ENCODE assay signal across 20 mouse cellular contexts in genomic region chr13:103396099-103396498, GRCm38 (mm10).
"Had no signal": no experiment of that assay in that cellular context is flagged by ENCODE, and none has a peak within 500 bp of the region (broad histone marks: within the 10 kb centered on the region; RNA-seq: fewer than 3 reads in every experiment).

No protein-coding gene starts in this region.

- H3K27ac ChIP-seq: kidney, postnatal 0 days; layer of hippocampus, adult 2 months; limb, embryonic 10.5 days; limb, embryonic 13.5 days; liver, embryonic 13.5 days; macrophage; midbrain, embryonic 12.5 days; midbrain, embryonic 15.5 days; neural tube, embryonic 12.5 days; neural tube, embryonic 15.5 days; stomach, embryonic 15.5 days had no signal

- H3K4me2 ChIP-seq: limb, embryonic 13.5 days; liver, embryonic 13.5 days; lung, embryonic 14.5 days; midbrain, embryonic 12.5 days; midbrain, embryonic 15.5 days; neural tube, embryonic 12.5 days; neural tube, embryonic 15.5 days; stomach, embryonic 15.5 days had no signal

- H3K27me3 ChIP-seq: limb, embryonic 13.5 days; liver, embryonic 13.5 days; midbrain, embryonic 12.5 days; midbrain, embryonic 15.5 days; neural tube, embryonic 12.5 days; neural tube, embryonic 15.5 days; stomach, embryonic 15.5 days had no signal

- H3K4me3 ChIP-seq: layer of hippocampus, adult 2 months; limb, embryonic 10.5 days; limb, embryonic 13.5 days; liver, embryonic 13.5 days; midbrain, embryonic 12.5 days; midbrain, embryonic 15.5 days; neural tube, embryonic 12.5 days; neural tube, embryonic 15.5 days; stomach, embryonic 15.5 days had no signal

- DNase-seq: kidney, postnatal 25 days; layer of hippocampus, adult 9-11 months; liver; liver, embryonic 13.5 days; lung, embryonic 14.5 days; right cerebral cortex, adult 18-20 months; right cerebral cortex, postnatal 14 days; right cerebral cortex, postnatal 4 days; thymus, postnatal 25 days had no signal

- ATAC-seq: intestine, postnatal 0 days; midbrain, embryonic 15.5 days had no signal

- H3K9ac ChIP-seq: limb, embryonic 13.5 days; liver, embryonic 13.5 days; lung, embryonic 14.5 days; midbrain, embryonic 12.5 days; midbrain, embryonic 15.5 days; neural tube, embryonic 12.5 days; neural tube, embryonic 15.5 days; stomach, embryonic 15.5 days had no signal

- H3K36me3 ChIP-seq: limb, embryonic 10.5 days; limb, embryonic 13.5 days; liver, embryonic 13.5 days; midbrain, embryonic 12.5 days; midbrain, embryonic 15.5 days; neural tube, embryonic 12.5 days; neural tube, embryonic 15.5 days; stomach, embryonic 15.5 days had no signal

- H3K9me3 ChIP-seq: limb, embryonic 10.5 days; limb, embryonic 13.5 days; liver, embryonic 13.5 days; midbrain, embryonic 12.5 days; midbrain, embryonic 15.5 days; neural tube, embryonic 12.5 days; neural tube, embryonic 15.5 days; stomach, embryonic 15.5 days had no signal

- H3K4me1 ChIP-seq: limb, embryonic 10.5 days; limb, embryonic 13.5 days; liver, embryonic 13.5 days; midbrain, embryonic 12.5 days; midbrain, embryonic 15.5 days; neural tube, embryonic 12.5 days; neural tube, embryonic 15.5 days; stomach, embryonic 15.5 days had no signal
